Mouse (Mus musculus) common myeloid progenitor, adult 5-6 weeks (primary cell): ENCODE results near the gene Yipf7. TPM values are rescaled to one million over a fixed set of nuclear protein-coding genes. Genes with fewer than 3 reads are reported as not detected.

Experiments used
- ATAC-seq: replicated peaks from 2 replicates; pipeline ENCODE4 v1.8.0; 2016; ENCODE audit warnings: low read depth, mild to moderate bottlenecking, moderate TSS enrichment, inconsistent platforms; ENCODE audit not compliant: poor library complexity, severe bottlenecking
- total RNA-seq: library from RNA; stranded (forward); fragments of 200-1000, 187-1606 nt; gene quantifications from 2 replicates; pipeline ENCODE4 v1.2.3, GENCODE M21; 2017

Yipf7 gene
- not detected in 2 replicates for total RNA-seq

DNA sequence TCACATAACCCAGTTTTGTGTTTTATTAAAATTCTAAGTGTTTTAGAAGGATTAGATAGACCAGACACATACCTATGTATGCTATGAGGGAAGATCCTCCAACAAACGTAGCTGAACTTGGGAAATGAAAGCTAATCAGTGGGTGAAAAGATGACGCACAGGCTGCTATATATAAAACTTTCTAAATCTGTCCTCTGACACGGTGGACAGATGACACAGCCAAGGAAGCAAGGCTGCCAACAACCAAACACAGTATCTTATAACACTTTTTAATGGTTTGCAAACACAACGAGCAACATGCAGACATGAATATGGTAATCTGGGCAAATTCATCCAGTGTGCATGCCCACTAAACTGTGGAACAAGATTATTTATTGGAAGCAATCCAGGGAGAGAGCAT is at the start of gene Yipf7:
Gene Yipf7 (minus strand): TSS at position 160 of the 400 bp plus-strand sequence.
- ATAC-seq: no peak

DNA sequence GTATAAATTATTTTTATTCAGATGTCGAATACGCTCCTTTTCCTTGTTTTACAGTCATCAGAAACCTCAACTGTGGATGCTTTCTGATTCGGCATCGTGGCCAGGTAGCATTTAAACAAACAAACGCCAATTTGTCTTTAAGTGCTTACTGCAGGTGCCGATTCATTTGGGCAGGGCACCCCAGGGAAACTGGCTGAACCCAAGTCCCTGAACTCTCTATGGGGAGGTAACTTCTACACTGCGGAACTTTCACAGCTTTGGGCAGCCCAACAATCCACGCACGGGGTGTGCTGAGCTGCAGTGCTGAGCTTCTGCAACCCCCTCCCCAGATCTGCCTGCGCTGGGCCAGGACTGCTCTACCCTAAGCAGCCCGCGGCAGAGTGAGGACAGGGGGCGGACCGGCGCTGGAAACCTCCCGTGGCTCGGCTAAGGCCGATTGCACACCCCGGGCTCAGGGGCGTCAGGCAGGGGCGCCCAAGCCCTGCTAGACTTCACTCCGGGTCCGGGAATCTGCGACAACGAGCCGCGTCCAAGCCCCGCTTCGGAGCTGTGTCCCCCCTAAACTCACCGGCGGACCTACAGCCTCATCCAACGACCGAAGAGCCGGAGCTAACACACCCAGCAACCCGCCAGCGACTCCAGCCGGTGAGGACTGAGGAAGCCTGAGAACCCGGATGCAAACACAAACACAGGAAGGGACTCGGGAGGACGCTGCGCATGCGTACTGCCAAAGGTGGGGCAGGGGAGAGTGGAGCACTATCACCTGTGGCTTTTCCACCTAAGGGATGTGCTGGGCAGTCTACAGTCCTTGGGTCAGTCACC is 49.4 kb upstream of the Yipf7 start, which contains the start of gene Gnpda2:
Gene Gnpda2 (minus strand): TSS at position 701 of the 822 bp plus-strand sequence.
- peak; percentile 100 for ATAC-seq

DNA sequence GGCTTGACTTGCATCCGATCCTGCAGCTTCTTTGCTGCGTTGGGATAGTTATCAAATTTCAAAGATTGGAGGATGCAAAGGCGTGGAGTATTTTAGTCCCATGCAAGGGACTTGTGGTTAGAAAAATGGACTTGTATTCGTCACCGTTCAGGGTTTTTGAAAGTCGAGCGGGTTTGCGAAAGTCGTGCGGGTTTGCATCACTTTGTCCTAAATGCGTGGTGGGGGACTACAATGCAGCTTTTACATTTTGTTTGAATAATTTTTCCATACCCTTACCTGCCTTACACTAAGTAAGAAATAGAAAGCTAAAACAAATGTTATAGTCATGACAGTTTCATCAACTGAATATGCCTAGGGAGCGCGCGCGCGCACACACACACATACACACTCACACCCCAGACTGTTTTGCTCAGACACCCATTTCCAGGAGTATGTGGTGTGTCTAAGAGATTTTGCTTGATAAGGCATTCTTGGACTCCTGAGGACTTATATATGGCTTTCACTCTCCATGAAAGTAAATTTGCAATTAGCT is 15.0 kb upstream of the Yipf7 start:
- ATAC-seq: peak; percentile 36

DNA sequence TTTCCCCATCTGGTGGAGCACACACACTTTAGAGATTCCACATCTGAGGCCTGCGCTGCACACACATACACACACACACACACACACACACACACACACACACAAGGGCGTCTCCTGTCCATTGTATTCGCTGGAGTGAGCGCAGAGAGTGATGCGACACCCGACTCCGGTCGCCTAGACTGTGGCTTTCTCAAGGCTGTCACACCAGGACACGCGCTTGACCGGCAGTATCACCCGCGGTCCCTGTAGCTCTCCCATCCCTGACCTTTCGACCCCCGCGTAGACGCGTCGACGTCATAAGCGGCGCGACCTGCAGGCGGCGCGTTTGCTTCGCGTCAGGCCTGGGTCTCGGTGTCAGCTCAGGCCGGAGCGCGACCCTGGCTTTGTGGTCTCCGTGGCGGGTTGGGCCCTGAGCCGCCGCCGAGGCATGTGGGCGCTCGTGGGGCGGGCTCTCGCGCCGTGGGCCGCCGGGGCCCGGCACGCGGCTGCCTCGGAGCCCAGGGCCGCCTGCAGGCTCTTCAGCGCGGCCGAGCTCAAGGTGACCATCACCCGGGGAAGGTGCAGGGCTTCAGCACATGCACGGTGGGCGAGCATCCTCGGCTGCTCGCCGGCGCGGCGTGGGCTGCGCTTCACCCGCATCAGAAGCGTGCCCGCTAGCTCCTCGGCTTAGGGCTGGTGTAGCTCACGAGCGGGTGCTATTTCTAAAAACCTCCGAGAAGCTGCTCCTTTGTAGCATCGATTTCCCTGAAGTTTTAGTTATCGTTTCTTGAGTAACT is 14.4 kb upstream of the Yipf7 start, which contains the start of gene Guf1:
Gene Guf1 (plus strand): TSS at position 296 of the 776 bp plus-strand sequence.
- ATAC-seq: peak; percentile 97

DNA sequence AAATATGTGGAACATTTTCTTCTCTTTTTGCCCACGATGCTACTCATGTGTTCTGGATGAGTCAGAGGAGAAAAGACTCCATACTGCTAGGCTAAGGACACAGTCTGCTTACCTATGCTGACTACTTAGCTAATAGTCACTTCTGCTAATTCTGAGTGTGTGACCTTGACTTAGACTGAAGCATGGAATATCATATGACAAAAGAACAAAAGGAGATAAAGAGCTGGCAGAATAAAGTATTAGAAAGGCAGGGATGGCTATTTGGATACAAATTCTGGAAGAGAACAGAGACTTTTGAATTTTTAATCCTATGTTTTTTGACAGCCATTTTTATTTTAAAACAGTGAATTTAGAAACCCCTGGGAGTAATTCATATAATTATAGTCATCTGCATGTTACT is 768 bp downstream of the Yipf7 start:
- ATAC-seq: no peak

DNA sequence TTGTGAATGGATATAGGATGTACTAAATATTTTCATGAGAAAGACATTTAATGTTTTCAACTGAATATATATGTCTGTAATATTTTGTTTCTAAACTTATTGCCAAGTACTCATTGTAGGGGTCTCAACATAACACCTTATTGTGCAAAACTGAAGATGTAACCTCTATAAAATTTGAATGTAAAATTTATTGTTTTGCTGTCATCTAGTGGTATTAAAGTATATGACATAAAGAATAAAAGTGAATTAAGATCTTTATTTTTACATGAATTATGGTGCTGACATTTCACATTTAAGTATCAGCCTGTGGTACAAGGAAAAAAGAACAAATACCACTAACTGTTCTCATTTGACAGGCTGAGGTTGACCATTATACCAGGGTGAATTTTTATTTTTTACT is 18.5 kb downstream of the Yipf7 start:
- no peak for ATAC-seq

DNA sequence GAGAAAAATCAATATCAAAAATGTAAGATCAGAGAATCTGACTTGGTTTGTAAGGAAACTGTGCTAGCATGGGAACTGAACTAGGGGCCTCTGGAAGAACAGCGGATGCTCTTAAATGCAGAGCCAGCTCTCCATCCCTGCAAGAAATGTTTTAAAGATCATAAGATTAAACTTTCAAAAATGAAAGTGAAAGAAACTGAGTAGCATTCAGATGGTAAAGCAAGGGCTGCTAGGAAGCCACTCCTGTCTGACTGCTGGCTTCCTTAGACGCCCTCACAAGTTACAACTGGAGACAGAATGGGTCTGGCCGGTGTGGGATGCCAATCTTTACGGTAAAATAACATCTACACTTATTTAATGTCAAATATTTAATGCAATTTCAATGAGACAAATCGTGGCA is 20.4 kb downstream of the Yipf7 start:
- peak; percentile 69 for ATAC-seq

DNA sequence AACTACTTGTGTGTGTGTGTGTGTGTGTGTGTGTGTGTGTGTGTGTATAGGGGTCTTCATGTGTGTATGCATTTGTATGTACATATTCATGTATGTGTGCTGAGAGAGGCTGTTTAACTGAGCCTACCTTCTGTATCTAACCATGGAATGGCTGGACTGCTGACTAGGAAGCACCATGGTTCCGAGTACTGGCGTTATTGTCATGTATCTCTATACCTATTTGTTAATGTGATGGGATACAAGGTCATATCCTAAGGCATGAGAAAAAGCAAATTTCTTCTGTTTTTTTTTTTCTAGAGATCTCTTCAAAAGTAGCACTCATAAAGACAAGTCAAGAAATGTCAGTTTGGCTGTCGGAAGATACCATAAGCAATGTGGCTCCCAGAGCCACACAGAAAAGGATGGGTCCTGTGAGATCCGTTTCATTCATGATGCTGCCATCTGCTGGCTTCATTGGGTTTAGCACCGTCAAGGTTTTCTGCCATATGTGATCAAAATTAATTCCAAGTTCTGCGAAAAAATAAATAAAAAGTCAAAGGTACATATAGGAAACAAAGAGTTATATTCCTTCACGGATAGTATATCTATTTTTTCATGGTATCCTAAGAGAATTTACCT is 21.7 kb downstream of the Yipf7 start:
- peak; percentile 89 for ATAC-seq

DNA sequence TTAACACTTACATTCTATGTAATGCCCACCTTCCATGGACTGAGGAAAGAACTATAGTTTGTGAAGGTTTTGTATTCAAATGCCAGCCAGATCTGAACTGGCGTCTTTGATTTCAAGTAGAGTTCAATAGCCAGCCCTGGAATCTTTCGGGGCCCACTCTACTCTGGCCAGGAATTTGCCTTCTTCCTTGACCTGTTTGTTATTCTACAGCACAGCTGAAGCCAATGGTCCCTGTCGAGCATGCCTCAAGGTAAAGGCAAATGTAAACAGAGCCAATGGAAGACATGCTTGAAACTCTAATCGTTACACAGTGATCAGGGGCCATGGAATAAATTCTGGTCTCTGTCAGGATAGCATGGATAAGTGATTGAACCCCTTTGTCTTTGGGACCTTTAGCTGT is 30.2 kb downstream of the Yipf7 start:
- no peak for ATAC-seq

DNA sequence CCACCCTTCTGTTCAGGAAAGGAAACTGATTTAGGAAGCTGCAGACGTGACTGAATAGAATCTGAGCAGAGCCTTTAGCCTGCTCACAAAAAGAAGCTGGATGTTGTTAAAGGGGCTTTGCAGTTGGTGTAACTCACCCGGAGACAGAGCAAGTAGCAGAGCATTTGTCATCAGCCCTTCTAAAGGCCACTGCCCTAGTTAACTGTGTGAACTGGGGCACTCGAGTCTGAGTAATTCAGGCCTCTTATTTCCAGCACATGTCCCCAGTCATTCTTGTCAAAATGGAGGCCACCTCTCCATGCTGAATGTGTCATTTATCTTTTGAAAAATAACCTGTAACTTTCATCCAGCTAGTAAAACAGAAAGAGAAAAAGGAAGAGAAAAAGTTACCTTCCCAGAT is 30.8 kb downstream of the Yipf7 start:
- no peak for ATAC-seq

DNA sequence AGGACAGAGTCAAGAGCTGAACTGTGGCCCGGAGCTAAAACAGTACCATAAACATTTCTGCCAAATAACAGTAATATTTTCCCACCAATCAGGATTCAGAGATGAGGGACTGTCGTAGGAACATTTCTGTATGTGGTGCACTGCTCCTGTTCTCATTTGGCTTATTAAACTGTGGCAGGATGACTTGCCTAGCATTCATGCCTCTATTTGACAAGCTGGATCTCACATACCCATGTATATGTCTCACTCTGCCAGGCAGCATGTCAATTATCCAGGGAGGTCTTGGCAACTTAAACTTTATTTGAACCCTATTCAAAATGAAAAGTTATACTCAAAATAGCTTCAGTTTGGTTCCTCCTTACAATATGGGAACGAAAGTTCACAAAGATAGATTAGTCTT is 35.4 kb downstream of the Yipf7 start:
- no peak for ATAC-seq

DNA sequence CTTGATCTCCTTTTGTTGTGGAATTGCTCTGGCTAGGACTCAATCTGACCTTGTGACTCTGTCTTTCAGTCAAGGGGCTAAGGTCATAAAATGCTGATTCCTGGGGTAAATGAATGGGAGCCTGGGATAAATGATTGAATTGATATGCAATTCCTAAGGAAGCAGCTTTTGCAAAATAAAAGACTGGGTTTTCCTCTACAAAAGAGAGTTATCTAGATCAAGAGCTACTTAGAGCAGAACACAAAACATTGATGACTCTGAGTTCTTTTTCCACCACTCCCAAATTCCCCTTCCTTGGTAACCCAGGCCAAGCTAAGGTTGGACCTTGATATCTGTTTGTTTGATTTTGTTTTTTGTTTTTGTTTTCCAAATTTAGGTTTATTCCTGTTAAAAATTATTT is 53.4 kb downstream of the Yipf7 start:
- no peak for ATAC-seq

DNA sequence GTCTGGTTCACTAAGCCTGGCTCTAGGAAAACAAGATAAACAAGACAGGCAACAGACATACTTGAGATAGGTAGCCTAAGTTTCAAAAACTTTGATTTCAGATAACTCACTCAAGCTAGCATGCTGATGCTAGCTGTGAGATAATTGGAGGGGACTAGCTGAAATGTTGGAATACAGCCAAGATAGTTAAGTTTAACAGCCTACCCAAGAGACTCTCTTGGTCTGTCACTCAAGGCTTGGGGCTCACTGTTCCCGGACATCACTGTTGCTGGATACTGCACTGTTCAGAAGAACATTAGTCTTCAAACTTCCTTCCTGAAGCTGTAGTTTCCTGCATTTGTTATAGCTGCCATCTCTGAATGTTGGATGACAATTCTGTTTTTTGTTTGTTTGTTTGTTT is 74.9 kb downstream of the Yipf7 start:
- ATAC-seq: no peak

Other genes starting within 250 kb of the Yipf7 start
- not detected in 2 replicates for gene Kctd8, start 201.0 kb downstream of the Yipf7 start, total RNA-seq
- gene Guf1, start 14.3 kb upstream of the Yipf7 start, total RNA-seq: 37.5 and 47.5 TPM in 2 replicates
- 30.5 and 34.5 TPM in 2 replicates for gene Gnpda2, start 49.7 kb upstream of the Yipf7 start, total RNA-seq